Mouse (Mus musculus) CD8-positive naive resting alpha-beta T cell, adult 57 days (primary cell): Measurements from ENCODE around the gene Rhox3a. TPM values are rescaled to one million over a fixed set of nuclear protein-coding genes. Genes with fewer than 3 reads are reported as not detected.

Experiments
- total RNA-seq: library from RNA; stranded (reverse); gene quantifications from one replicate; pipeline ENCODE4 v1.2.4, GENCODE M21; 2023

Gene Rhox3a
- not detected for total RNA-seq

GRCm38 (mm10) chrX:37249619-37250018 is at the start of gene Rhox3a:
Rhox3a (plus strand) TSS chrX:37249919.

GRCm38 (mm10) chrX:37210941-37211340 is 38.8 kb upstream of the Rhox3a start, which contains the start of gene Gm9:
Gm9 (minus strand) TSS chrX:37211041.

GRCm38 (mm10) chrX:37222158-37222557 is 27.6 kb upstream of the Rhox3a start, which contains the start of gene Rhox1:
Rhox1 (minus strand) TSS chrX:37222258.

GRCm38 (mm10) chrX:37244676-37245075 is 5.0 kb upstream of the Rhox3a start, which contains the start of gene Rhox2a:
Rhox2a (plus strand) TSS chrX:37244976.

GRCm38 (mm10) chrX:37265038-37265437 is 15.3 kb downstream of the Rhox3a start, which contains the start of gene Rhox4a:
Rhox4a (plus strand) TSS chrX:37265338.

Other genes starting within 250 kb of the Rhox3a start
- gene Sowahd, start 201.1 kb upstream of the Rhox3a start, total RNA-seq: not detected
- 1,709 TPM for gene Rpl39, start 164.5 kb upstream of the Rhox3a start, total RNA-seq
- gene Upf3b, start 139.6 kb upstream of the Rhox3a start, total RNA-seq: 27.5 TPM
- gene Nkap, start 123.1 kb upstream of the Rhox3a start, total RNA-seq: 21.0 TPM
- not detected for gene Akap14, start 81.1 kb upstream of the Rhox3a start, total RNA-seq
- 85.7 TPM for gene Ndufa1, start 58.8 kb upstream of the Rhox3a start, total RNA-seq
- 3.7 TPM for gene Rnf113a1, start 58.7 kb upstream of the Rhox3a start, total RNA-seq
- gene Gm9, start 38.9 kb upstream of the Rhox3a start, total RNA-seq: not detected
- not detected for gene Rhox1, start 27.7 kb upstream of the Rhox3a start, total RNA-seq
- gene Rhox2a, start 4.9 kb upstream of the Rhox3a start, total RNA-seq: not detected
- gene Rhox4a, start 15.4 kb downstream of the Rhox3a start, total RNA-seq: not detected
- gene Rhox3a2, start 130.1 kb downstream of the Rhox3a start, total RNA-seq: not detected
- gene Rhox4a2, start 140.9 kb downstream of the Rhox3a start, total RNA-seq: not detected
- gene Rhox2b, start 162.1 kb downstream of the Rhox3a start, total RNA-seq: not detected
- gene Rhox4b, start 182.6 kb downstream of the Rhox3a start, total RNA-seq: not detected
- gene Rhox2c, start 203.8 kb downstream of the Rhox3a start, total RNA-seq: not detected
- gene Rhox3c, start 208.7 kb downstream of the Rhox3a start, total RNA-seq: not detected
- gene Rhox4c, start 230.4 kb downstream of the Rhox3a start, total RNA-seq: not detected
- not detected for gene Rhox2d, start 243.5 kb downstream of the Rhox3a start, total RNA-seq